13 mouse cellular contexts compared by ENCODE assay signal in the genomic region with DNA sequence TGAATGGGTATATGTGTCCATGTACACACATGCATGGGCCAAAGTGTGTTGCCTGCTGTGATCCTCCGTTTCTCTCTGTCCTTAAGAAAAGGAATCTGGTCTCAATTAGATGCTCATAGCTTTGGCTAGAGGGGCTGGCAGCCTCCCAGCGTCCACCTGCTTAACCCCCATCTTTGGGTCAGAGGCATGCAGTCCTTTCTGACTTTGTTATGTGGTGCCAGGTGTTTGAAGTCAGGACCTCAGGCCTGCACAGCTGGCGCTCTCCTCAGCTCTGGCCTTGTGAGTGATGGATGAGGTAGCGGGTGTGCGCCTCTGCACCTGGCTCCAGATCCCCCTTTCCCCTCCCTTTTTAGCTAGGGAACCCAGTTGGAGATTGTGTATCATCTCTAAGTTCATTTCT. TPM values are rescaled to one million over a fixed set of nuclear protein-coding genes. Genes with fewer than 3 reads are reported as not detected.
A peak's percentile ranks its signal among the peaks of the same experiment; 100 is the strongest.
DNase-seq lines count a peak whose midpoint lies in the region; ATAC-seq lines count a peak whose summit lies in the region.
"Had no signal": no experiment of that assay in that cellular context is flagged by ENCODE, and none has a peak within 500 bp of the region (broad histone marks: within the 10 kb centered on the region; RNA-seq: fewer than 3 reads in every experiment).

No protein-coding gene starts in this region.

- H3K27ac ChIP-seq in neural tube, embryonic 11.5 days (ENCODE audit: low read depth, low read length) = no peak overlapping the region
- H3K27ac ChIP-seq in midbrain, embryonic 14.5 days (replicated peaks; ENCODE audit: low read depth, low read length) = no peak overlapping the region
- H3K27ac ChIP-seq in hindbrain, embryonic 14.5 days = no peak overlapping the region
- H3K27ac ChIP-seq: liver, embryonic 13.5 days had no signal

- no peak overlapping the region for H3K4me3 ChIP-seq in neural tube, embryonic 11.5 days (ENCODE audit: low read depth, low read length)
- H3K4me3 ChIP-seq in midbrain, embryonic 14.5 days (replicated peaks; ENCODE audit: low read depth, low read length) = no peak overlapping the region
- no peak overlapping the region for H3K4me3 ChIP-seq in hindbrain, embryonic 14.5 days (replicated peaks; ENCODE audit: low read length)
- H3K4me3 ChIP-seq: liver, embryonic 13.5 days; megakaryocyte, embryonic 14.5 days had no signal

- no peaks in the 10 kb centered on the region for H3K4me1 ChIP-seq in neural tube, embryonic 11.5 days (ENCODE audit: control insufficient read depth, insufficient read depth, low read length)
- H3K4me1 ChIP-seq in midbrain, embryonic 14.5 days (ENCODE audit: control insufficient read depth, insufficient read depth, low read length) = no peaks in the 10 kb centered on the region
- no peaks in the 10 kb centered on the region for H3K4me1 ChIP-seq in hindbrain, embryonic 14.5 days (replicated peaks; ENCODE audit: control insufficient read depth, insufficient read depth, low read length)

- no peaks in the 10 kb centered on the region for H3K36me3 ChIP-seq in neural tube, embryonic 11.5 days (ENCODE audit: control insufficient read depth, insufficient read depth, low read length)
- H3K36me3 ChIP-seq in midbrain, embryonic 14.5 days (ENCODE audit: control insufficient read depth, insufficient read depth, low read length) = no peaks in the 10 kb centered on the region
- H3K36me3 ChIP-seq in hindbrain, embryonic 14.5 days (replicated peaks; ENCODE audit: control insufficient read depth, insufficient read depth) = no peaks in the 10 kb centered on the region
- H3K36me3 ChIP-seq: liver, embryonic 13.5 days had no signal

- ATAC-seq in neural tube, embryonic 11.5 days (ENCODE audit: insufficient read depth, low FRiP score, low TSS enrichment) = no peak
- no peak for ATAC-seq in midbrain, embryonic 14.5 days (ENCODE audit: low FRiP score, low TSS enrichment)
- no peak for ATAC-seq in hindbrain, embryonic 14.5 days (ENCODE audit: low FRiP score)
- ATAC-seq: inflammation-experienced regulatory T-cells, adult 6 months had no signal

- WGBS in neural tube, embryonic 11.5 days = 55% methylated on average over 5 of the region's 5 CpGs
- 73% methylated on average over 5 of the region's 5 CpGs for WGBS in midbrain, embryonic 14.5 days
- WGBS in hindbrain, embryonic 14.5 days = 59% methylated on average over 5 of the region's 5 CpGs

- H3K9me3 ChIP-seq in neural tube, embryonic 11.5 days (ENCODE audit: control insufficient read depth, low read length) = no peaks in the 10 kb centered on the region
- H3K9me3 ChIP-seq in midbrain, embryonic 14.5 days (ENCODE audit: control insufficient read depth, low read length) = no peaks in the 10 kb centered on the region
- no peaks in the 10 kb centered on the region for H3K9me3 ChIP-seq in hindbrain, embryonic 14.5 days (ENCODE audit: control insufficient read depth, low read length)
- H3K9me3 ChIP-seq: G1E; liver, embryonic 13.5 days; megakaryocyte, embryonic 14.5 days had no signal

- H3K9ac ChIP-seq in neural tube, embryonic 11.5 days (ENCODE audit: low read length) = no peak overlapping the region
- H3K9ac ChIP-seq in midbrain, embryonic 14.5 days (replicated peaks; ENCODE audit: low read length) = no peak overlapping the region
- no peak overlapping the region for H3K9ac ChIP-seq in hindbrain, embryonic 14.5 days
- H3K9ac ChIP-seq: liver, embryonic 13.5 days had no signal

- H3K27me3 ChIP-seq in neural tube, embryonic 11.5 days (ENCODE audit: control insufficient read depth, insufficient read depth, low read length) = no peaks in the 10 kb centered on the region
- H3K27me3 ChIP-seq in midbrain, embryonic 14.5 days (ENCODE audit: control insufficient read depth, insufficient read depth, low read length) = no peaks in the 10 kb centered on the region
- no peaks in the 10 kb centered on the region for H3K27me3 ChIP-seq in hindbrain, embryonic 14.5 days (ENCODE audit: control insufficient read depth, insufficient read depth, low read length)
- H3K27me3 ChIP-seq: liver, embryonic 13.5 days had no signal

- no peak overlapping the region for H3K4me2 ChIP-seq in neural tube, embryonic 11.5 days (ENCODE audit: low read depth)
- H3K4me2 ChIP-seq in midbrain, embryonic 14.5 days (ENCODE audit: low read length) = no peak overlapping the region
- H3K4me2 ChIP-seq in hindbrain, embryonic 14.5 days (replicated peaks) = no peak overlapping the region
- H3K4me2 ChIP-seq: liver, embryonic 13.5 days had no signal

- DNase-seq in right cerebral cortex, postnatal 4 days = peak; percentile 2
- no peak for DNase-seq in right cerebral cortex, postnatal 14 days
- DNase-seq in embryo, embryonic 10.5 days (ENCODE audit: low spot score) = peak; percentile 62
- peak; percentile 75 for DNase-seq in forelimb bud, embryonic 11.5 days (ENCODE audit: low read depth, low spot score)
- DNase-seq in neural tube, embryonic 11.5 days (ENCODE audit: low spot score) = peak; percentile 44
- DNase-seq in midbrain, embryonic 14.5 days = no peak
- DNase-seq in hindbrain, embryonic 14.5 days (ENCODE audit: low spot score) = no peak
- DNase-seq: adrenal gland, adult 8-10 months; cerebellum, adult 8-10 months; liver, embryonic 13.5 days had no signal

RNA-seq across cellular contexts. Expression of a gene that starts 4.1 kb away (rescaled TPM):
- polyA plus RNA-seq in neural tube, embryonic 11.5 days (2014; fragmentation: Nextera tagmentation; extraction: Ambion mirVana) = 0.39 and 0.44 TPM in 2 replicates
- 0.20 TPM in 1 of 2 replicates, not detected in the other for polyA plus RNA-seq in midbrain, embryonic 14.5 days (2014; fragmentation: Nextera tagmentation; extraction: Ambion mirVana)
- polyA plus RNA-seq in hindbrain, embryonic 14.5 days (2014; fragmentation: Nextera tagmentation; extraction: Ambion mirVana) = not detected in 2 replicates
- polyA plus RNA-seq: inflammation-experienced regulatory T-cells, adult 6 months had no signal

RNA-seq across cellular contexts. Expression of a gene that starts 27.3 kb away (rescaled TPM):
- 35.0 and 45.3 TPM in 2 replicates for polyA plus RNA-seq in neural tube, embryonic 11.5 days (2014; fragmentation: Nextera tagmentation; extraction: Ambion mirVana)
- 80.8 and 109 TPM in 2 replicates for polyA plus RNA-seq in midbrain, embryonic 14.5 days (2014; fragmentation: Nextera tagmentation; extraction: Ambion mirVana)
- 79.5 and 97.7 TPM in 2 replicates for polyA plus RNA-seq in hindbrain, embryonic 14.5 days (2014; fragmentation: Nextera tagmentation; extraction: Ambion mirVana)

Comparison
In these comparisons a context has a peak if more than half of its experiments do, and no peak if none do; other contexts are left out.
1. DNase-seq: peak in right cerebral cortex, postnatal 4 days (single experiment), embryo, embryonic 10.5 days (single experiment), forelimb bud, embryonic 11.5 days (single experiment) and neural tube, embryonic 11.5 days (single experiment); none in right cerebral cortex, postnatal 14 days (single experiment), midbrain, embryonic 14.5 days (single experiment) and hindbrain, embryonic 14.5 days (single experiment).